Mouse (Mus musculus) bone marrow macrophage, adult 2 months (primary cell): Measurements from ENCODE around the gene Aqp3. TPM values are rescaled to one million over a fixed set of nuclear protein-coding genes. Genes with fewer than 3 reads are reported as not detected.

Experiments used
- H3K27ac ChIP-seq: 2 replicates; pipeline ENCODE4 v1.5.1; 2012; ENCODE audit warnings: low read depth, low read length; ENCODE audit not compliant: insufficient read depth
- H3K4me1 ChIP-seq: 2 replicates; pipeline ENCODE4 v1.6.1; 2012; ENCODE audit warnings: low read length; ENCODE audit not compliant: control insufficient read depth, insufficient read depth
- H3K4me3 ChIP-seq: 2 replicates; pipeline ENCODE4 v1.5.1; 2012; ENCODE audit warnings: mild to moderate bottlenecking, low read length, moderate library complexity; ENCODE audit not compliant: insufficient read depth
- CTCF ChIP-seq: IDR thresholded peaks from 2 replicates; pipeline ENCODE4 v1.5.1; 2012; ENCODE audit warnings: low read depth, mild to moderate bottlenecking, low read length, moderate library complexity
- POLR2A ChIP-seq: IDR thresholded peaks from 2 replicates; pipeline ENCODE4 v1.6.1; 2012; ENCODE audit warnings: mild to moderate bottlenecking, low read depth, low read length, borderline replicate concordance
- polyA plus RNA-seq: library from polyadenylated mRNA; stranded (reverse); fragments of >200 nt; gene quantifications from 2 replicates; pipeline ENCODE4 v1.2.4, GENCODE M21; 2012; ENCODE audit not compliant: missing spikeins, insufficient read depth, insufficient read length

Aqp3 gene
- polyA plus RNA-seq, 1 experiment, result not detected

GRCm38 (mm10) chr4:41065196-41065595, 32.8 kb downstream of the Aqp3 start:
- Histone ChIP-seq H3K27ac (no peak overlapping the region), H3K4me3 (no peak overlapping the region), H3K4me1 (peaks cover 5% of the 10 kb centered on the region)
- no peak for TF ChIP-seq CTCF
- TF ChIP-seq POLR2A, result no peak

- Histone ChIP-seq H3K4me1 (peaks cover 5% of the 10 kb centered on the region), H3K27ac (no peak overlapping the region), H3K4me3 (no peak overlapping the region)
- TF ChIP-seq POLR2A (no peak), CTCF (peak; percentile 73)
These were observed 33.9 kb downstream of the Aqp3 start for GRCm38 (mm10) chr4:41063894-41064673.

- Histone ChIP-seq H3K4me3 (no peak overlapping the region), H3K27ac (no peak overlapping the region), H3K4me1 (no peaks in the 10 kb centered on the region)
- TF ChIP-seq CTCF, result no peak
- no peak for TF ChIP-seq POLR2A
These were observed 34.6 kb downstream of the Aqp3 start for GRCm38 (mm10) chr4:41063351-41063750.

GRCm38 (mm10) chr4:41057361-41057760, 40.6 kb downstream of the Aqp3 start:
- H3K4me1 ChIP-seq, result no peaks in the 10 kb centered on the region
- H3K4me3 ChIP-seq, result no peak overlapping the region
- no peak overlapping the region for H3K27ac ChIP-seq
- TF ChIP-seq POLR2A (no peak), CTCF (no peak)

GRCm38 (mm10) chr4:41056742-41057332, 41.1 kb downstream of the Aqp3 start:
- Histone ChIP-seq H3K27ac (no peak overlapping the region), H3K4me3 (no peak overlapping the region), H3K4me1 (no peaks in the 10 kb centered on the region)
- TF ChIP-seq CTCF, result no peak
- no peak for TF ChIP-seq POLR2A

GRCm38 (mm10) chr4:41056253-41056652, 41.7 kb downstream of the Aqp3 start:
- Histone ChIP-seq H3K27ac (no peak overlapping the region), H3K4me1 (peaks cover under 1% of the 10 kb centered on the region), H3K4me3 (no peak overlapping the region)
- no peak for TF ChIP-seq POLR2A
- no peak for TF ChIP-seq CTCF

- no peak for TF ChIP-seq POLR2A
- no peak for TF ChIP-seq CTCF
- Histone ChIP-seq H3K4me3 (no peak overlapping the region), H3K4me1 (peaks cover 5% of the 10 kb centered on the region), H3K27ac (no peak overlapping the region)
These were observed 42.9 kb downstream of the Aqp3 start for GRCm38 (mm10) chr4:41055111-41055510.

GRCm38 (mm10) chr4:41051781-41052180, 46.2 kb downstream of the Aqp3 start:
- TF ChIP-seq POLR2A (no peak), CTCF (no peak)
- no peak overlapping the region for H3K27ac ChIP-seq
- H3K4me1 ChIP-seq, result peaks cover 11% of the 10 kb centered on the region
- H3K4me3 ChIP-seq, result no peak overlapping the region

- Histone ChIP-seq H3K4me1 (peaks cover 11% of the 10 kb centered on the region), H3K27ac (no peak overlapping the region), H3K4me3 (no peak overlapping the region)
- TF ChIP-seq CTCF (peak; percentile 71), POLR2A (no peak)
These were observed 47.0 kb downstream of the Aqp3 start for GRCm38 (mm10) chr4:41050726-41051675.

- TF ChIP-seq POLR2A (no peak), CTCF (no peak)
- H3K27ac ChIP-seq, result no peak overlapping the region
These were observed 49.1 kb downstream of the Aqp3 start for GRCm38 (mm10) chr4:41048926-41049325.

More at GRCm38 (mm10) chr4:41048926-41049325, 49.1 kb downstream of the Aqp3 start:
- H3K4me3 ChIP-seq, result no peak overlapping the region
- peaks cover 11% of the 10 kb centered on the region for H3K4me1 ChIP-seq
